Mouse (Mus musculus): ENCODE measurements around the gene 9230112D13Rik. TPM values are rescaled to one million over a fixed set of nuclear protein-coding genes. Genes with fewer than 3 reads are reported as not detected.

9230112D13Rik gene
- polyA plus RNA-seq, 1 experiment from 2014 or later = not detected

DNA sequence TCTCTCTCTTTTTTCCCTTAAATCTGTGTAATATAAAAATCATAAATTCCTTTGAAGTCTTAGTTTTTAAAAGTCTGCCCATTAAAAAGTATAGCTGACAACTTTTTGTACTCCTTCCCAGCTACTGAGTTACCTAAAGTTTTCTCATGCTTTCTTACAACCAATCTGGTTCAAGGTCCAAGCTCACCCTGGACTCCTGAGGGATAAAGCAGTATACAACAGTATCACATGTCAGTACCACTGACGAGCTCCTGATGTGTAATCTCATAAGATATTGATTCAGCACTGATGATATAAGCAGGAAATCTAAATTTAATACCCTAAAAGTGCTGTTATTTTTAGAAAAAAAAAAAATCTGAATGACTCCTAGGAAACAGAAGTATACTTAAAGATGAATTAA is 31.6 kb downstream of the 9230112D13Rik start:
- H3K36me3 ChIP-seq = no peaks in the 10 kb centered on the region
- no peaks in the 10 kb centered on the region for H3K27me3 ChIP-seq
- H3K27ac ChIP-seq = no peak overlapping the region
- no peak overlapping the region for H3K9ac ChIP-seq
- H3K9me3 ChIP-seq = no peaks in the 10 kb centered on the region
- H3K4me1 ChIP-seq = peaks cover 32% of the 10 kb centered on the region
- H3K4me3 ChIP-seq = no peak overlapping the region
- no peak overlapping the region for H3K4me2 ChIP-seq (replicated peaks)
- no peak for ATAC-seq (ENCODE audit: low FRiP score, low read depth)
- WGBS = 72% methylated on average over 1 of the region's 1 CpGs

DNA sequence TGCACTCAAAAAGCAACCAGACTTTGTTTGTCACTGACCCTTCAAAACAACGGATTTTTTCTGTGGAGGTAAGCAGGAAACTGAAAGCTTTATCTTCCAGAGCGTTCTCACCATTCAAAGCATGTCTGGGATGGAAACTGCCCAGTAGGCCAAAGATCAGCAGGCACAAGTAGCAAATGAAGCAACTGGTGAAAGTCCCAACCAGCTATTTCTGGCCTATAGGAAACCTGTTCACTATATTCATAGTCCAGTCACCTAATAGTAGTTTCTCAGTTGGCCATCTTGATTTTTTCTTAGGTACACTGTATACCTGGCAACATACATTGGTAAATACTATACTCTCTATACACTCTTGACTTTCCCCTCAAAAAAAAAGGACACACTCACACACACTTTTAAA is 32.7 kb downstream of the 9230112D13Rik start:
- ATAC-seq (ENCODE audit: low FRiP score, low read depth) = no peak
- no peak overlapping the region for H3K4me2 ChIP-seq (replicated peaks)
- WGBS = 80% methylated on average over 2 of the region's 2 CpGs
- H3K27ac ChIP-seq = no peak overlapping the region
- H3K4me3 ChIP-seq = no peak overlapping the region
- no peaks in the 10 kb centered on the region for H3K36me3 ChIP-seq
- H3K27me3 ChIP-seq = no peaks in the 10 kb centered on the region
- peaks cover 31% of the 10 kb centered on the region for H3K4me1 ChIP-seq
- H3K9ac ChIP-seq = no peak overlapping the region
- H3K9me3 ChIP-seq = no peaks in the 10 kb centered on the region

DNA sequence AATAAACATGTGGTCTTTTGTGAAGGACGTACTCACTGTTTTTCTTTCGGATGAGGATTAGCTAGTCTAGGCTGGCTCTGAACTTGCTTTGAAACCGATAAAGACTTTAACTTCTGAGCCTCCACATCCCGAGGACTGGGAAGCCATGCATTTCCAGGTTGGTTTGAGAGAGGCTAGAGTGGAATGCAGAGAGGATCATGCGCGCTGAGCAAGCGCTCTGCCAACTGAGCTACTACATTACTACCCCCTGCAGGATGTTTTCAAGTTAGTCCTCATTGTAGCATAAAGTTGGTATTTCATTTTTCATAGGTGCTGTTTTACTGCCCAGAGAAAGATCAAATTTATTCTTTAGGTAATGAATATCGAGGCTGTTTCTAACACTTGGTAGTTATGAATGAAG is 36.4 kb downstream of the 9230112D13Rik start:
- ATAC-seq (ENCODE audit: low FRiP score, low read depth) = no peak
- Histone ChIP-seq H3K4me1 (peaks cover 36% of the 10 kb centered on the region), H3K36me3 (no peaks in the 10 kb centered on the region), H3K27ac (no peak overlapping the region; the same call in 1 of the 2 replicates), H3K4me2 (replicated peaks) (no peak overlapping the region), H3K9me3 (no peaks in the 10 kb centered on the region), H3K9ac (no peak overlapping the region), H3K27me3 (no peaks in the 10 kb centered on the region), H3K4me3 (no peak overlapping the region)
- WGBS = 59% methylated on average over 8 of the region's 8 CpGs

DNA sequence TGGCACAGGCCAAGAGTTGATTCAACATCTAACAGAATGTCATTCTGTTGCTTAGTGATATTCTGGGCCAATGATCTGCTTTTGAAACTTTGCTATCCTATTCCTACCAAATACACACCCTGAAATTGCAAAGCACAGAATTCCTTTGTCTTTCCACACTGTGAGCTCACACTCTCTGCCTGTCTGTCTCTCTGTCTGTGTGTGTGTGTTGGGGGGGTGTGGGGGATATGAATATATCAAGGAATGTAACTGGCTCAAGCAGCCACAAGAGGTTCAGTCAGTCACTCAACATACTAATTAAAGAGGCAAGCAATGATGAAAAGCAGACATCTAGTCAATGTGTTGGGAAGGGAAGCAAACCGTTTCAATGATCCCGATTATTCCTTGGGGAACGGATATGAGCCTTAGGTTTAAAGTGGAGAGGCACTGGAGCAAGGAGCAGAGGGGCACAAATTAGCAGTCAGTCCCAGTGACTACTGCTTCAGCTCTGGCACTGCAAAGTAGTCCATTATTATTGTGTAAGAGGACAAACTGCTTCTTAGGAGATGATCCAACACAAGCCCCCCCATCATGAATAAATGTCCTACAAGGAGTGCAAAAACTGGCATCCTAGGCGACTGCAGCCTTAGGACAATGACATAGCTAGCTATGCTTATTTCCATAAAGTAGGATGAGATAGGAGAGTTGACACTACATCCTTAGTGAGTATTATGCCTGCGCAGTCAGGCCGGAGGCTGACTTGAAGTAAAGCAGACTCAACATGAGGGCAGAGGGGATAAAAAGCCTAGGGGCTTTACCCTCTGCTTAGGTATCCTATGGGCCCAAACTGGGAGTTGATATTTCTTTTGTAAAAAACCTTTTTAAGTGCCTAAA is 38.9 kb downstream of the 9230112D13Rik start:
- no peak overlapping the region for H3K9ac ChIP-seq
- H3K4me2 ChIP-seq (replicated peaks) = no peak overlapping the region
- H3K36me3 ChIP-seq = no peaks in the 10 kb centered on the region
- 54% methylated on average over 6 of the region's 6 CpGs for WGBS
- peaks cover 27% of the 10 kb centered on the region for H3K4me1 ChIP-seq
- H3K9me3 ChIP-seq = no peaks in the 10 kb centered on the region
- ATAC-seq (ENCODE audit: low FRiP score, low read depth) = no peak
- no peak overlapping the region for H3K4me3 ChIP-seq
- no peak overlapping the region for H3K27ac ChIP-seq
- no peaks in the 10 kb centered on the region for H3K27me3 ChIP-seq

DNA sequence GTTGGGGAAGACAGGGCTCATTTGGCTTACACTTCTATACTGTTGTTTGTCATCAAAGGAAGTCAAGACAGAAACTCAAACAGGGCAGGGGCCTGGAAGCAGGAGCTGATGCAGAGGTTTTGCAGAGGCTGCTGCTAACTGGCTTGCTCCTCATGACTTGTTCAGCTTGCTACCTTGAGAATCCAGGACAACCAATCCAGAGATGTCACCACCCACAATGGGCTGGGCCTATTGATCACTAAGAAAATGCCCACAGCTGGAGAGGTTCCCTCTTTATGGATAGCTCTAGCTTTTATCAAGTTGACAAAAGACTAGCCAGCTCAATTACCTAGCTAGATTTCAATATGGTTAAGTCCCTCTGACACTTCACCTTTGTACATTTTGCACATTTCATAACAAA is 51.0 kb downstream of the 9230112D13Rik start:
- Histone ChIP-seq H3K4me1 (peaks cover 22% of the 10 kb centered on the region), H3K27ac (no peak overlapping the region), H3K9ac (no peak overlapping the region), H3K4me2 (replicated peaks) (no peak overlapping the region), H3K27me3 (no peaks in the 10 kb centered on the region), H3K9me3 (no peaks in the 10 kb centered on the region), H3K36me3 (no peaks in the 10 kb centered on the region), H3K4me3 (no peak overlapping the region)
- no peak for ATAC-seq (ENCODE audit: low FRiP score, low read depth)

DNA sequence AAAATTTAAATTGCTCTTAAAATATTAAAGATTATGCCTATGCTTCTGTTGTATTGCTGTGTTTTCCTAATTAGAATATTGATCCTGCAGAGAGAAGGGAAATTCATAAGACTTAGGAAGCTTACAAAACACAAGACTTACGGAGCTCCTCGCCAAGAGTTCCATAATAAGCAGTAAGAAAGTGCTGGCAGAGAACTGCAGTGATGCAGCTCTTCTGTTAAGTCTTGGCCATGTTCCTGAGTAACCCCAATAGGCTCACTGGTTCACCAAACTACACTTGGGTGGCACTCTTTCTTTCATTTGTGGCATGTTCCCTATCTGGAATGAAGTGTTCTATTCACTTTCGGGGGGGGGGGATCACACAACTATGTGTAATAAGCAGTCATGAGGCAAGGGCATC is 56.3 kb downstream of the 9230112D13Rik start:
- no peak overlapping the region for H3K27ac ChIP-seq
- H3K9ac ChIP-seq = no peak overlapping the region
- H3K4me3 ChIP-seq = no peak overlapping the region
- H3K36me3 ChIP-seq = no peaks in the 10 kb centered on the region
- H3K9me3 ChIP-seq = no peaks in the 10 kb centered on the region
- H3K4me1 ChIP-seq = peaks cover 23% of the 10 kb centered on the region
- H3K4me2 ChIP-seq (replicated peaks) = no peak overlapping the region
- 51% methylated on average over 3 of the region's 3 CpGs for WGBS
- ATAC-seq (ENCODE audit: low FRiP score, low read depth) = no peak
- H3K27me3 ChIP-seq = no peaks in the 10 kb centered on the region

Other genes with a start within 250 kb of the 9230112D13Rik start
- gene Shld2, start 212.3 kb downstream of the 9230112D13Rik start, polyA plus RNA-seq (2015; fragmentation: Nextera tagmentation; extraction: Ambion mirVana) = 13.9 and 14.4 TPM in 2 replicates
- 77.7 and 78.8 TPM in 2 replicates for gene Glud1, start 212.1 kb downstream of the 9230112D13Rik start, polyA plus RNA-seq (2015; fragmentation: Nextera tagmentation; extraction: Ambion mirVana)
- 1.6 and 2.8 TPM in 2 replicates for gene Fam25c, start 167.4 kb downstream of the 9230112D13Rik start, polyA plus RNA-seq (2015; fragmentation: Nextera tagmentation; extraction: Ambion mirVana)
- gene Sncg, start 148.0 kb downstream of the 9230112D13Rik start, polyA plus RNA-seq (2015; fragmentation: Nextera tagmentation; extraction: Ambion mirVana) = 3.6 and 3.7 TPM in 2 replicates
- gene Mmrn2, start 147.3 kb downstream of the 9230112D13Rik start, polyA plus RNA-seq (2015; fragmentation: Nextera tagmentation; extraction: Ambion mirVana) = 8.6 and 8.8 TPM in 2 replicates
- gene Bmpr1a, start 19.5 kb downstream of the 9230112D13Rik start, polyA plus RNA-seq (2015; fragmentation: Nextera tagmentation; extraction: Ambion mirVana) = 63.1 and 71.3 TPM in 2 replicates
- 8.8 and 9.8 TPM in 2 replicates for gene Ldb3, start 65.9 kb upstream of the 9230112D13Rik start, polyA plus RNA-seq (2015; fragmentation: Nextera tagmentation; extraction: Ambion mirVana)
- gene Opn4, start 77.3 kb upstream of the 9230112D13Rik start, polyA plus RNA-seq (2015; fragmentation: Nextera tagmentation; extraction: Ambion mirVana) = 0.42 TPM in 1 of 2 replicates, not detected in the other
- 24.9 and 26.3 TPM in 2 replicates for gene Wapl, start 151.1 kb upstream of the 9230112D13Rik start, polyA plus RNA-seq (2015; fragmentation: Nextera tagmentation; extraction: Ambion mirVana)